8 mouse cellular contexts compared by ENCODE assay signal in genomic region chr16:42339512-42339911, GRCm38 (mm10). TPM values are rescaled to one million over a fixed set of nuclear protein-coding genes. Genes with fewer than 3 reads are reported as not detected.
DNase-seq lines count a peak whose midpoint lies in the region; ATAC-seq and TF ChIP-seq lines count a peak whose summit lies in the region.

No protein-coding gene starts in this region.

- no peak for TF ChIP-seq POLR2A in kidney, adult 2 months (IDR thresholded peaks at IDR 0.05; ENCODE audit: low read depth, low read length)

- no peak overlapping the region for H3K27ac ChIP-seq in kidney, embryonic 15.5 days
- H3K27ac ChIP-seq in kidney, adult 2 months (ENCODE audit: insufficient read depth, low read depth, low read length) = no peak overlapping the region
- peak overlapping the region; percentile 88 for H3K27ac ChIP-seq in hindbrain, embryonic 12.5 days
- H3K27ac ChIP-seq in midbrain, embryonic 15.5 days = peak overlapping the region; percentile 94

- H3K9ac ChIP-seq in kidney, embryonic 15.5 days = no peak overlapping the region
- H3K9ac ChIP-seq in hindbrain, embryonic 12.5 days = peak overlapping the region; percentile 63
- H3K9ac ChIP-seq in midbrain, embryonic 15.5 days = peak overlapping the region; percentile 81

- WGBS in kidney, embryonic 15.5 days = under 1% methylated on average over 10 of the region's 10 CpGs
- under 1% methylated on average over 10 of the region's 10 CpGs for WGBS in kidney, adult 2 months
- under 1% methylated on average over 10 of the region's 10 CpGs for WGBS in hindbrain, embryonic 12.5 days
- 0% methylated on average over 10 of the region's 10 CpGs for WGBS in midbrain, embryonic 15.5 days

- no peaks in the 10 kb centered on the region for H3K9me3 ChIP-seq in kidney, embryonic 15.5 days (replicated peaks)
- no peaks in the 10 kb centered on the region for H3K9me3 ChIP-seq in hindbrain, embryonic 12.5 days (replicated peaks)
- H3K9me3 ChIP-seq in midbrain, embryonic 15.5 days = no peaks in the 10 kb centered on the region

- H3K36me3 ChIP-seq in kidney, embryonic 15.5 days = no peaks in the 10 kb centered on the region
- no peaks in the 10 kb centered on the region for H3K36me3 ChIP-seq in kidney, adult 2 months (ENCODE audit: control insufficient read depth, insufficient read depth, low read length)
- H3K36me3 ChIP-seq in hindbrain, embryonic 12.5 days = no peaks in the 10 kb centered on the region
- no peaks in the 10 kb centered on the region for H3K36me3 ChIP-seq in midbrain, embryonic 15.5 days (replicated peaks)

- peak overlapping the region; percentile 40 for H3K4me3 ChIP-seq in kidney, embryonic 15.5 days (replicated peaks)
- no peak overlapping the region for H3K4me3 ChIP-seq in kidney, adult 2 months (ENCODE audit: insufficient read depth, low read depth, low read length)
- peak overlapping the region; percentile 48 for H3K4me3 ChIP-seq in hindbrain, embryonic 12.5 days
- peak overlapping the region; percentile 82 for H3K4me3 ChIP-seq in midbrain, embryonic 15.5 days

- no peak for DNase-seq in kidney, adult 2 months
- peak; percentile 59 for DNase-seq in cerebellum, adult 8-10 months
- DNase-seq in layer of hippocampus, adult 9-10 months (ENCODE audit: low spot score) = no peak
- DNase-seq in thymus, postnatal 10 days (ENCODE audit: low spot score in 2 of 2) = no peak

- peaks cover 33% of the 10 kb centered on the region for H3K4me1 ChIP-seq in kidney, embryonic 15.5 days
- H3K4me1 ChIP-seq in kidney, adult 2 months (ENCODE audit: control insufficient read depth, insufficient read depth, low read length) = no peaks in the 10 kb centered on the region
- H3K4me1 ChIP-seq in hindbrain, embryonic 12.5 days = peaks cover 28% of the 10 kb centered on the region
- H3K4me1 ChIP-seq in midbrain, embryonic 15.5 days = peaks cover 20% of the 10 kb centered on the region

- TF ChIP-seq CTCF in kidney, adult 2 months (conservative IDR thresholded peaks at IDR 0.05; ENCODE audit: insufficient read depth, insufficient read length, low read depth, low read length) = no peak

- peaks cover 18% of the 10 kb centered on the region for H3K27me3 ChIP-seq in kidney, embryonic 15.5 days
- H3K27me3 ChIP-seq in kidney, adult 2 months (replicated peaks; ENCODE audit: control insufficient read depth, insufficient read depth, low read length) = no peaks in the 10 kb centered on the region; the same call in 1 of the 2 replicates
- H3K27me3 ChIP-seq in hindbrain, embryonic 12.5 days = no peaks in the 10 kb centered on the region
- H3K27me3 ChIP-seq in midbrain, embryonic 15.5 days (replicated peaks) = no peaks in the 10 kb centered on the region

- peak; percentile 44; the same call in 1 of the 2 replicates for ATAC-seq in kidney, embryonic 15.5 days (replicated peaks; ENCODE audit: low FRiP score)
- peak; percentile 50 for ATAC-seq in hindbrain, embryonic 12.5 days (ENCODE audit: low FRiP score)
- 0 out of 2 replicates have a peak, but pooled peaks have one; percentile 26 for ATAC-seq in midbrain, embryonic 15.5 days (replicated peaks)
- no peak for ATAC-seq in inflammation-experienced regulatory T-cells, adult 6 months

- peak overlapping the region; percentile 70 for H3K4me2 ChIP-seq in kidney, embryonic 15.5 days
- H3K4me2 ChIP-seq in hindbrain, embryonic 12.5 days (replicated peaks) = peak overlapping the region; percentile 65
- H3K4me2 ChIP-seq in midbrain, embryonic 15.5 days = peak overlapping the region; percentile 48

RNA-seq across cellular contexts. Expression of gene Gap43, which starts 0.9 kb away (rescaled TPM):
- 17.0 and 35.6 TPM in 2 replicates for polyA plus RNA-seq in kidney, embryonic 15.5 days (2015; fragmentation: Nextera tagmentation; extraction: Ambion mirVana)
- 0.18 and 0.70 TPM in 2 replicates for polyA plus RNA-seq in kidney, adult 2 months (2012; rRNA removed)
- 433 and 451 TPM in 2 replicates for polyA plus RNA-seq in hindbrain, embryonic 12.5 days (2016; fragmentation: Nextera tagmentation; extraction: Ambion mirVana)
- 1,472 and 1,557 TPM in 2 replicates for polyA plus RNA-seq in midbrain, embryonic 15.5 days (2015; fragmentation: Nextera tagmentation; extraction: Ambion mirVana)
- polyA plus RNA-seq in inflammation-experienced regulatory T-cells, adult 6 months (2017; shearing (Covaris generic)) = not detected

Comparison
In these comparisons a context has a peak if more than half of its experiments do, and no peak if none do; other contexts are left out.
1. RNA of gene Gap43, which starts 0.9 kb away (polyA plus RNA-seq): 1,472 to 1,557 TPM in midbrain, embryonic 15.5 days, 433 to 451 TPM in hindbrain, embryonic 12.5 days and 17.0 to 35.6 TPM in kidney, embryonic 15.5 days; 0.18 to 0.70 TPM in kidney, adult 2 months and not detected in inflammation-experienced regulatory T-cells, adult 6 months; every median in the first group is over 10 times any median in the second.
2. H3K27ac ChIP-seq: peak in hindbrain, embryonic 12.5 days (single experiment) and midbrain, embryonic 15.5 days (single experiment); none in kidney, embryonic 15.5 days (single experiment) and kidney, adult 2 months (single experiment).
3. Peak in every context shown above with its lines, with median percentiles within 50 percentile points of each other: H3K4me2 ChIP-seq.